Mouse (Mus musculus) hindbrain, postnatal 0 days (tissue): ENCODE data around the gene Nckap1. TPM values are rescaled to one million over a fixed set of nuclear protein-coding genes. Genes with fewer than 3 reads are reported as not detected.

ENCODE experiments used
- ATAC-seq: fragments of 200-750 bp; cut with Nextera tagmentation; 2 replicates; pipeline ENCODE4 v1.8.0; 2017; ENCODE audit warnings: mild to moderate bottlenecking, moderate TSS enrichment, moderate library complexity
- DNase-seq: peaks from one replicate; pipeline ENCODE4 v3.0.0-alpha.2; 2015; ENCODE audit warnings: low spot score
- H3K27ac ChIP-seq: fragments of 300-500 bp; sonication (generic); 2 replicates; pipeline ENCODE4 v1.5.1; 2014; ENCODE audit warnings: mild to moderate bottlenecking
- H3K27me3 ChIP-seq: fragments of 300-500 bp; sonication (generic); 2 replicates; pipeline ENCODE4 v1.6.1; 2014; ENCODE audit warnings: low read length, mixed read lengths; ENCODE audit not compliant: insufficient read depth
- H3K36me3 ChIP-seq: fragments of 300-500 bp; sonication (generic); 2 replicates; pipeline ENCODE4 v1.6.1; 2014; ENCODE audit warnings: low read length, mixed read lengths; ENCODE audit not compliant: insufficient read depth
- H3K4me1 ChIP-seq: fragments of 300-500 bp; sonication (generic); 2 replicates; pipeline ENCODE4 v1.6.1; 2014; ENCODE audit warnings: antibody characterized with exemption, low read length, mixed read lengths; ENCODE audit not compliant: insufficient read depth
- H3K4me2 ChIP-seq: fragments of 300-500 bp; sonication (generic); 2 replicates; pipeline ENCODE4 v1.6.1; 2014; ENCODE audit warnings: low read depth, mild to moderate bottlenecking, low read length, moderate library complexity, mixed read lengths
- H3K4me3 ChIP-seq: fragments of 300-500 bp; sonication (generic); 2 replicates; pipeline ENCODE4 v1.5.1; 2014; ENCODE audit warnings: low read length
- H3K9ac ChIP-seq: fragments of 300-500 bp; sonication (generic); replicated peaks from 2 replicates; pipeline ENCODE4 v1.6.1; 2014; ENCODE audit warnings: mild to moderate bottlenecking, low read length, moderate library complexity, mixed read lengths
- H3K9me3 ChIP-seq: fragments of 300-500 bp; sonication (generic); 2 replicates; pipeline ENCODE4 v1.6.1; 2016; ENCODE audit warnings: low read length, mixed read lengths
- CTCF ChIP-seq: IDR thresholded peaks from 2 replicates; pipeline ENCODE4 v1.5.1; 2016; ENCODE audit warnings: antibody characterized with exemption, control low read depth, low read depth
- WGBS: fragments of 180-500 bp; shearing (Covaris S2); extraction: QIAGEN DNeasy Blood & Tissue Kit; methylation state at CpG from one replicate; pipeline ENCODE4 v1.1.7; 2014; 5-methylcytosine and 5-hydroxymethylcytosine counted together
- polyA plus RNA-seq: library from polyadenylated mRNA; unstranded; fragments of >200 nt; fragmentation: Nextera tagmentation; extraction: Ambion mirVana; gene quantifications from 2 replicates; pipeline ENCODE4 v1.2.1, GENCODE M21; 2015
- total RNA-seq: library from RNA; depleted of rRNA; stranded (reverse); fragments of >200 nt; gene quantifications from 2 replicates; pipeline ENCODE4 v1.2.3, GENCODE M21; 2014; rRNA removed

Nckap1 gene
- total RNA-seq (112 and 119 TPM in 2 replicates), polyA plus RNA-seq (80.2 and 81.9 TPM in 2 replicates)

DNA sequence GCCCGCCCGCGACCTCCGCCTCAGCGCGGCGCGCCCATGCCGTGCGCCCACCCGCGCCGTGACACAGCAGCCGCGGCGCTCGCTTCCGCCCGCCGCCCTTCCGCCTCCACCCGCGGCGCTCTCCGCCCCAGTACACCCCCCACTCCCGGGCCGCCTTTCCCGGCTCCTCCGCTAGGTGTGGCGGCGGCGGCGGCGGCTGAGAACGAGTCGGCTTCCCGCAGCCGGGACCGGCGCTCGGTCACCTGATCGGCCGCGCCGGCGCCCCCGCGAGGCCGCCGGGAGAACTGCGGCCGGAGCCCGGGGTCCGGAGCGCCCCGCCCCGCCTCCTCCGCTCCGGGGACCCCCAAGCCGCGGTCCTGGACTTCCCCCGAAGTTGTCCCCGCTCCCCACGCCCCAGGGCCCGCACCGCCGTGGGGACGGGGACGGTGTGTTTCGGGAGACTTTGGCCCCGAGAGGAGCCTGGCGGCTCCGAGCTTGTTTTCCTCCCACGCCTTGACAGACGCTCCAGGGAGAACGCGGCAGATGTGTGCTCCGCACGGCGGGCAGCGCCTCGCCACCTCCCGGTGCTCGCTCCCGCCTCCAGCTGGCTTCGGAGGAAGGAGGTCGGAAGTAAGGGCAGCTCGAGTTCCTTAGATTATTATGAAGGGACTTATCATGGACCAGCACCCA, at the start of gene Nckap1:
TSS of gene Nckap1 (minus strand) at position 338 of the 669 bp plus-strand sequence.
- DNase-seq (peak; percentile 92), ATAC-seq (peak; percentile 96)
- WGBS = under 1% methylated on average over 73 of the region's 88 CpGs
- no peaks in the 10 kb centered on the region for H3K36me3 ChIP-seq
- H3K9ac ChIP-seq = peak within 1 kb of the TSS; percentile 99
- peak; percentile 43 for TF ChIP-seq CTCF
- peak within 1 kb of the TSS; percentile 92 for H3K4me3 ChIP-seq
- H3K4me2 ChIP-seq = peak within 1 kb of the TSS; percentile 67
- H3K27me3 ChIP-seq = no peaks in the 10 kb centered on the region
- no peaks in the 10 kb centered on the region for H3K9me3 ChIP-seq
- H3K4me1 ChIP-seq = peaks cover 10% of the 10 kb centered on the region
- peak within 1 kb of the TSS; percentile 99 for H3K27ac ChIP-seq

DNA sequence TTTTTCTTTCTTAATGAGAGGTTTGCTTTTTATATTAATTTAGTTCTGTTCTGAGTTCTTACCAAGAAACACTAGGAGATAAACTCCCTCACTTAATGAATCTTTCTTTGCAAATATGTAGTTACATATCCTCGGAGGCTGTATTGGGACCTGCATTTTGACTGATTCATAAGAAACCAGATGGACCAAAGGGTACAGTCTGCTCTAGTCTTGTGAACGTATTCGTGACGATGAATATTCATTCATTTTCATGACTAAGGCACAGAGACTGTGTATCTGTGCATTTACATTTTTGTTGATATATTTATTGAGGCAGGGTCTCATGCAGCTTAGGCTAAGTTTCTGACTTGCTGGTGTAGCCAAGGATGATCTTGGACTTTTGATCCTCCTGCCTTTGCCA, 43.3 kb upstream of the Nckap1 start:
- no peaks in the 10 kb centered on the region for H3K4me1 ChIP-seq
- peaks cover 3% of the 10 kb centered on the region; the same call in 1 of the 2 replicates for H3K36me3 ChIP-seq
- no peak overlapping the region for H3K4me2 ChIP-seq
- no peak overlapping the region for H3K9ac ChIP-seq
- ATAC-seq (no peak), DNase-seq (no peak)
- H3K27ac ChIP-seq = no peak overlapping the region
- H3K4me3 ChIP-seq = no peak overlapping the region
- WGBS = 92% methylated on average over 4 of the region's 4 CpGs
- no peaks in the 10 kb centered on the region for H3K9me3 ChIP-seq
- no peaks in the 10 kb centered on the region for H3K27me3 ChIP-seq
- no peak for TF ChIP-seq CTCF

DNA sequence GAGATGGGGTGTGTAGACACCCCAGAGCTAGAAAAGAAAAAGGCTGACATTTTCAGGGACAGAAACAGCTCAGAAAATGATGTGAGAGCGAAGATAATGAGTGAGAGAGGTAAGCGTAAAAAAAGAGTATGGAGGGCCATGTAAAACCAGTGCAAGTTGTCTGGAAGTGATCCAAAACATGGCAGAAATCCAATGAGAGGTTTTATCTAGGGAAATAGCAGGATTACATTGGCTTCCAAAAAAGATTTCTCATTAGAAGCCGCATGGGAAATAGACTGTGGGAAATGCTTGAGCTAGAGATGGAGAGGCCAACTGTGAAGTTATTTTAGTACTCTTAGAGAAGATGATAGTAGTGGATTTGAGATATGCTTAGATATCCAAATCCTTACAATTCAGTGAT, 40.7 kb upstream of the Nckap1 start:
- Histone ChIP-seq H3K27me3 (no peaks in the 10 kb centered on the region), H3K36me3 (peaks cover 3% of the 10 kb centered on the region; the same call in 1 of the 2 replicates), H3K4me3 (no peak overlapping the region), H3K4me1 (peaks cover 5% of the 10 kb centered on the region; the same call in 1 of the 2 replicates), H3K9ac (no peak overlapping the region), H3K4me2 (no peak overlapping the region), H3K9me3 (no peaks in the 10 kb centered on the region), H3K27ac (no peak overlapping the region)
- DNase-seq = no peak
- ATAC-seq = no peak
- no peak for TF ChIP-seq CTCF
- WGBS = 77% methylated on average over 3 of the region's 3 CpGs

DNA sequence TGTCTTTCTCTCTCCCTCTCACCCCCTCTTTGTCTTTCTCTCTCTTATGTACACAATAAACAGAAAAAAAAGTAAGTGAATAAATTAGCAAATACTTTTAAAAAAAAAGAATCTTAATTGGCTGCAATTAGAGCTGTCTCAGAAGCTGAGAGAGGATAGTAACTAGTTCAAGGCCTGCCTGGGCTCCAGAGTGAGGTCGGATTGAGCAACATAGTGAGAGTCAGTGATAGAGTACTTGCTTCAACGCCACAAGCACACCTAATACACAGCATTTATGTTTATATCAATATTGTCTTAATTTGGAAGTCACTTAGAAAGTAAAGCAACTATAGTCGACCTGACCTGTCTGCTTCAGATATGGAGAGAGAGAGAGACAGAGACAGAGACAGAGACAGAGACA, 37.8 kb upstream of the Nckap1 start:
- Histone ChIP-seq H3K9me3 (no peaks in the 10 kb centered on the region), H3K36me3 (no peaks in the 10 kb centered on the region), H3K27ac (no peak overlapping the region), H3K4me3 (no peak overlapping the region), H3K4me2 (no peak overlapping the region), H3K4me1 (peaks cover 5% of the 10 kb centered on the region; the same call in 1 of the 2 replicates), H3K9ac (no peak overlapping the region), H3K27me3 (no peaks in the 10 kb centered on the region)
- no peak for DNase-seq
- no peak for ATAC-seq
- no peak for TF ChIP-seq CTCF
- WGBS = 91% methylated on average over 3 of the region's 3 CpGs

DNA sequence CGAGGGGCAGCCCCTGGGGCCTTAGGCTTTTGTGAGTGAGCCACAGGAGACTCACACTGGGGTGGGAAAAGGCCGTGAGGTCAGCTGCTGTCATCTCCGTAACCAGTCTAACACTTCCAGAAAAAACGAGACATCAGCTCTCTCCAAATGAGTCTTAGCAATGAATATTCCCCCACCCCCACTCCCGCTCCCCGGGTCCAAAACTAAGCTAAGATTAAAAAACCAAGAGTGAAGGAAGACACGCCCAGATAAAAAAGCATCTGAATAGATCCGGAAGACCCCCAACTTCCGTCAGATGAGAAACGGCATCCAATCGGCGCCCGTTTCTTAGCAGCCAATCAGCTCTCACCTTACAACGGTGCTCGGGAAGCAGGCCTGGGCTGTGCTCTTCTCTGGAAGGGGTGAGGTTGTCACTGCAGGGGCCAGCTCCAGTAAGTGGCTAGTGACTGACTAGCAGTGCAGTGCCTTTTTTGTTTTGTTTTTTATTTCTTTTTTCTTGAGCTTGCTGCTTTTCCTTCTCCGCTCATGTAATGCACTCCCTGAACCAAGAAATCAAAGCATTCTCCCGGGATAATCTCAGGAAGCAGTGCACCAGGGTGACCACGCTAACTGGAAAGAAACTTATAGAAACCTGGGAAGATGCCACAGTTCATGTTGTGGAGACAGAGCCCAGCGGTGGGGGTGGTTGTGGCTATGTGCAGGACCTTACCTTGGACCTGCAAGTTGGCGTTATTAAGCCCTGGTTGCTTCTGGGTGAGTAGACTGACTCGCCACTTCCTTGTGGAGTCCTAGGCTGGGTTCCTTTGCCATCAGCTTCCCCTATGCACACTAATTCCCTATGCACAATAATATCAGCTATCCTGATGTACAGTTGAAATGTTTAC, 35.9 kb upstream of the Nckap1 start, which contains the start of the genes Dusp19 and Nup35:
TSS of gene Dusp19 (plus strand) at position 192 of the 884 bp plus-strand sequence.
TSS of gene Nup35 (plus strand) at position 383 of the 884 bp plus-strand sequence.
- Histone ChIP-seq H3K4me2 (peak within 1 kb of the TSS; percentile 90), H3K27me3 (no peaks in the 10 kb centered on the region), H3K36me3 (no peaks in the 10 kb centered on the region), H3K4me3 (peak within 1 kb of the TSS; percentile 68), H3K9me3 (no peaks in the 10 kb centered on the region), H3K9ac (peak within 1 kb of the TSS; percentile 72), H3K27ac (peak within 1 kb of the TSS; percentile 80), H3K4me1 (peaks cover 5% of the 10 kb centered on the region; the same call in 1 of the 2 replicates)
- ATAC-seq (peak; percentile 99), DNase-seq (peak; percentile 96)
- 1% methylated on average over 21 of the region's 21 CpGs for WGBS
- no peak for TF ChIP-seq CTCF

DNA sequence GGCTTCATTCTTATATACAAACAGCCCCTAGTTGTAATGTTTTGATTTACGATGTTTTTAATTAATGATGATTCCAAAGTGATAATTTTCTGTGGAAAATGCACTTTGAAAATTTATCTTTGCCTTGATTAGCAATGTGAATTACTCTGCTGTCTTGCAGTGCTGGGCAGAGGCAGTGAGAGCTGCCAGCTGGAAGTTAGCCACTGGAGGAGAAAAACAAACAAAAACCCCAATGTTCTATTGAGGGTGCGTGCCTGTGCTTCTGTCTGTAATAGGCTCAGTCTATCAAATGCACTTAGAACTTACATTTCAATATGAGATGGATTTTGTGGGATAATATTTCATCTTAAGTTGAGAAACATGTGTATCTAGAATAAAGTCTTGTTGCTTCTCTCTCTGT, 31.6 kb upstream of the Nckap1 start:
- H3K4me2 ChIP-seq = no peak overlapping the region
- ATAC-seq (no peak), DNase-seq (peak; percentile 56)
- no peak overlapping the region for H3K27ac ChIP-seq
- H3K4me3 ChIP-seq = no peak overlapping the region
- no peak for TF ChIP-seq CTCF
- H3K4me1 ChIP-seq = peaks cover 2% of the 10 kb centered on the region; the same call in 1 of the 2 replicates
- no peaks in the 10 kb centered on the region for H3K9me3 ChIP-seq
- no peak overlapping the region for H3K9ac ChIP-seq
- no peaks in the 10 kb centered on the region for H3K27me3 ChIP-seq
- 54% methylated on average over 2 of the region's 2 CpGs for WGBS
- no peaks in the 10 kb centered on the region for H3K36me3 ChIP-seq
